Mouse (Mus musculus): ENCODE data around the gene Kif3c.

DNA sequence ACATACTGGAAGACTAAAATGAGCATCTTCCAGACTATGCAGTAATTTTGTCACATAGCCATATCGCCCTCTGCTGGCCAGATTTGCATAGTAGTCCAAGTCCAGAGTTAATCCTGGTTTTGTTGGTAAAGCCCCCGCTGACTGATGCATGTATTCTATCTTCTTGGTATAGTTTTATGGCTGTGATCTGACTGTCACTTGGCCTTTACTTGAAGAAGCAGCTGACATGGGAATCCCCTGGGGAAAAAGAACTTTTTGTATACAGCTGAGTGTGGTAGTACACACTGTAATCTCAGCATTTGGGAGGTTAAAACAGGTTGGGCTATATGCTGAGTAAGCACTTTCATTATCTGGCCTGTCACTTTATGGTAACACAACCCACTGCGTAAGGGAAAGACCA, 5.6 kb upstream of the Kif3c start:
- TF ChIP-seq ZC3H11A (IDR thresholded peaks at IDR 0.05; ENCODE audit: borderline replicate concordance, low read depth, low read length) (no peak; the same call in 1 of the 2 replicates), ZNF384 (IDR thresholded peaks at IDR 0.05; ENCODE audit: low read depth, low read length) (no peak)

Data from ES-E14 (cell line).